Mouse (Mus musculus) bone marrow macrophage, adult 2 months (primary cell): ENCODE measurements around the gene Ceacam19.

ENCODE experiments used
- CTCF ChIP-seq: IDR thresholded peaks from 2 replicates; pipeline ENCODE4 v1.5.1; 2012; ENCODE audit warnings: low read depth, mild to moderate bottlenecking, low read length, moderate library complexity
- POLR2A ChIP-seq: IDR thresholded peaks from 2 replicates; pipeline ENCODE4 v1.6.1; 2012; ENCODE audit warnings: mild to moderate bottlenecking, low read depth, low read length, borderline replicate concordance

GRCm38 (mm10) chr7:19840936-19841335 is 46.8 kb downstream of the Ceacam19 start:
- no peak for TF ChIP-seq POLR2A
- no peak for TF ChIP-seq CTCF
